Mouse (Mus musculus) liver, embryonic 12.5 days (tissue): ENCODE measurements around the gene Men1. TPM values are rescaled to one million over a fixed set of nuclear protein-coding genes. Genes with fewer than 3 reads are reported as not detected.

ENCODE experiments used
- ATAC-seq: fragments of 200-750 bp; cut with Nextera tagmentation; 2 replicates; pipeline ENCODE4 v1.8.0; 2017; ENCODE audit warnings: moderate number of reproducible peaks, mild to moderate bottlenecking, moderate library complexity
- H3K27ac ChIP-seq: fragments of 300-500 bp; sonication (generic); 2 replicates; pipeline ENCODE4 v1.5.1; 2016; ENCODE audit warnings: mild to moderate bottlenecking
- H3K27me3 ChIP-seq: fragments of 300-500 bp; sonication (generic); replicated peaks from 2 replicates; pipeline ENCODE4 v1.6.1; 2016; ENCODE audit warnings: mild to moderate bottlenecking, moderate library complexity
- H3K36me3 ChIP-seq: fragments of 300-500 bp; sonication (generic); 2 replicates; pipeline ENCODE4 v1.6.1; 2016; ENCODE audit warnings: mild to moderate bottlenecking, moderate library complexity
- H3K4me1 ChIP-seq: fragments of 300-500 bp; sonication (generic); 2 replicates; pipeline ENCODE4 v1.6.1; 2016
- H3K4me2 ChIP-seq: fragments of 300-500 bp; sonication (generic); 2 replicates; pipeline ENCODE4 v1.6.1; 2016; ENCODE audit warnings: mild to moderate bottlenecking, moderate library complexity
- H3K4me3 ChIP-seq: fragments of 300-500 bp; sonication (generic); 2 replicates; pipeline ENCODE4 v1.5.1; 2016; ENCODE audit warnings: mild to moderate bottlenecking, moderate library complexity
- H3K9ac ChIP-seq: fragments of 300-500 bp; sonication (generic); 2 replicates; pipeline ENCODE4 v1.6.1; 2016; ENCODE audit warnings: mild to moderate bottlenecking, moderate library complexity
- H3K9me3 ChIP-seq: fragments of 300-500 bp; sonication (generic); replicated peaks from 2 replicates; pipeline ENCODE4 v1.6.1; 2016; ENCODE audit warnings: mild to moderate bottlenecking, moderate library complexity
- WGBS: fragments of 180-500 bp; shearing (Covaris S2); methylation state at CpG from one replicate; pipeline ENCODE4 v1.1.7; 2016; ENCODE audit not compliant: insufficient replicate concordance; 5-methylcytosine and 5-hydroxymethylcytosine counted together
- polyA plus RNA-seq: library from polyadenylated mRNA; unstranded; fragments of >200 nt; fragmentation: Nextera tagmentation; extraction: Ambion mirVana; gene quantifications from 2 replicates; pipeline ENCODE4 v1.2.1, GENCODE M21; 2016

Men1 gene
- polyA plus RNA-seq, 1 experiment from 2014 or later = 48.6 TPM

DNA sequence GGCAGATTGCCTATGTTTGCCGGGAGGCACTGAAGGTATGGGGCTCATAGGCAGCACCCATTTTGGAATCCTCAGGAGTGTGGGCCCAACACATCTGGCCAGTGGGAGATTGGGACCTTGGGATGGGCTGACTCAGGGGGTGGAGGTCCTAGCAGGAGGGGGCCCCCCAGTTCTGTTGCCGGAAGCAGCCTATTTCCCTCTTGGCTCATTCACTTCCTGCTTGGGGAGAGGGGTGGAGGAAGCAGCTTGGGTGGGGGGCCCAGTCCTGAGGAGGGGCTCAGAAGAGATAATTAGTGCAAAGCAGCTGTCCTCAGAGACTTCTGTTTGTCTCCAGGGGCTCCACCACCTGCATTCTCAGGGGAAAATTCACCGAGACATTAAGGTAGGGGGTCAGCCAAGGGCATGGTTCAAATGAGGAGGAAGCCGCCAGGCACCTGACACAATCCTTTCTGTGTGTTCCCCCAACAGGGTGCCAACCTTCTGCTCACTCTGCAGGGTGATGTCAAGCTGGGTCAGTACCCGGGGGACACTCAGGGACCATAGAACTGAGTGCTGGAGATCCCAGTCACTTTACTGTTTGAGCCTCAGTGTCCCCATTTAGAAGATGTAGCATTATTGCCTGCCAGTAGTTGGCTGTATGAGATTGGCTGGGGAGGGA lies 7.6 kb downstream of the Men1 start:
- Histone ChIP-seq H3K9ac (no peak overlapping the region), H3K4me2 (peak overlapping the region; percentile 99), H3K4me1 (peaks cover 67% of the 10 kb centered on the region), H3K27ac (peak overlapping the region; percentile 83), H3K27me3 (no peaks in the 10 kb centered on the region), H3K4me3 (peak overlapping the region; percentile 79), H3K9me3 (no peaks in the 10 kb centered on the region), H3K36me3 (peaks cover 71% of the 10 kb centered on the region)
- WGBS = 52% methylated on average over 5 of the region's 5 CpGs
- ATAC-seq = no peak

DNA sequence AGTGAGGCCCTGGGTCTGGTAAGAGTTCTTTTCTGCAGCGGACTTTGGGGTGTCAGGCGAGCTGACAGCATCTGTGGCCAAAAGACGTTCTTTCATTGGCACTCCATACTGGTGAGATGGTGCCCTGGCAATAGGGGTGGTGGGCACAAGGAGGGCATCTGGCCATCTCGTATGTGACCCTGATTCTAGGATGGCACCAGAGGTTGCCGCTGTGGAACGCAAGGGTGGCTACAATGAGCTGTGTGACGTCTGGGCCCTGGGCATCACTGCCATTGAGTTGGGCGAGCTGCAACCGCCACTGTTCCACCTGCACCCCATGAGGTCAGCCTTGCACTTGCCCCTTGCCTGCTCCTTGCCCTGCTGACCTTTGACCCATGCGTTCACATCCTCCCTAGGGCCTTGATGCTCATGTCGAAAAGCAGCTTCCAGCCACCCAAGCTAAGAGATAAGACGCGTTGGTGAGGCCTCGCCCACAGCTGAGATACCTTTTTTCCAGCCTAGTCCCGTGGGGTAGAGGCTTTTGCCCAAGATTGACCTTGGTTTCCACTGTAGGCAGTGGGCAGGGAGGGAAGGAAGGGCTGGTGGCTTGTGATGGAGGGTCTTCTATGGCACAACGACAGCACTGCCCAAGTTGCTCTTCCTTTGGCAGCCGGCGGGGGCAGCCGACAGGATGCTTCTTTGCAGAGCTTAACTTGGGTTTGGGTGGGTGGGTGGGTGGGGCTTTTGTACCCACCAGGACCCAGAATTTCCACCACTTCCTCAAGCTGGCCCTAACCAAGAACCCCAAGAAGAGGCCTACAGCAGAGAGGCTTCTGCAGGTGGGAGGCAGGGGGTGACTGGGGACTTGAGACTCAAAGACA lies 8.5 kb downstream of the Men1 start:
- no peaks in the 10 kb centered on the region for H3K27me3 ChIP-seq
- 65% methylated on average over 19 of the region's 19 CpGs for WGBS
- no peaks in the 10 kb centered on the region for H3K9me3 ChIP-seq
- peaks cover 71% of the 10 kb centered on the region for H3K4me1 ChIP-seq
- no peak overlapping the region for H3K9ac ChIP-seq
- H3K4me3 ChIP-seq = no peak overlapping the region
- H3K36me3 ChIP-seq = peaks cover 63% of the 10 kb centered on the region
- no peak for ATAC-seq
- H3K4me2 ChIP-seq = peak overlapping the region; percentile 99; the same call in 1 of the 2 replicates
- H3K27ac ChIP-seq = no peak overlapping the region

DNA sequence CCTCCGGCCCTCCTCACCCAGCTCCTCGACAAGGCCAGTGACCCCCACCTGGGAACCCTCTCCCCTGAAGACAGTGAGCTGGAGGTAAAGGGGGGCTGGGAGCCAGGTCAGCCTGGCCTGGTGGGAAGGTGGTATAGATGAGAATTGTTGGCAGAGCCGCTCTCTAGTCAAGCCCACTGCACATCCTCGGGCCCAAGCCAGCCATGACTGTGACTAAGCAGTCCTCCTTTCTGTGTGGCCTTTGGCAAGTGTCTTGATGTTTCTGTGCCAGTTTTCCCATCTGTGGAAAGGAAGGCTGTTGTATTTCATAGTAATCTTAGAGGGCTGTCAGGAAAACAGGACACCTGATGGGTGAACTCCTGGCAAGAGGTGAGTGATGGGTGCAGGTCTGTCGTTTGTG lies 9.2 kb downstream of the Men1 start:
- WGBS = 80% methylated on average over 5 of the region's 5 CpGs
- H3K4me2 ChIP-seq = 0 out of 2 replicates have a peak overlapping the region, but pooled peaks have one; percentile 1
- no peak overlapping the region for H3K4me3 ChIP-seq
- H3K36me3 ChIP-seq = peaks cover 56% of the 10 kb centered on the region
- H3K4me1 ChIP-seq = peaks cover 78% of the 10 kb centered on the region
- H3K9me3 ChIP-seq = no peaks in the 10 kb centered on the region
- no peak overlapping the region for H3K9ac ChIP-seq
- no peak overlapping the region for H3K27ac ChIP-seq
- no peaks in the 10 kb centered on the region for H3K27me3 ChIP-seq
- ATAC-seq = no peak

DNA sequence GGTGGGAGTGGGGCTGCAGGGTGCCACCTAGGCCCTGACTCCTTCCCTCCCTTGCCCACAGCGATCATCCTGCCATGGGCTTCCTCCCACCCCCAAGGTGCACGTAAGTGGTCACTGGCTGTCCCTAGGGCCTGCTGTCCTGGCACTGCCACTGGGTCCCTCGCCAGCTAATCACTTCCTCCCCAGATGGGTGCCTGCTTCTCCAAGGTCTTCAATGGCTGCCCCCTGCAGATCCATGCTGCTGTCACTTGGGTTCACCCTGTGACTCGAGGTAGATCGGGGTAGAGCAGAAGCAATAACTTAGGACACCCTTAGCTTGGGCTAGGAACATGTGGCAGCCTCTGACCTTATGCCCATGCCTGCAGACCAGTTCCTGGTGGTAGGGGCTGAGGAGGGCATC lies 11.2 kb downstream of the Men1 start:
- Histone ChIP-seq H3K9ac (no peak overlapping the region), H3K36me3 (peaks cover 48% of the 10 kb centered on the region), H3K9me3 (no peaks in the 10 kb centered on the region), H3K27me3 (no peaks in the 10 kb centered on the region), H3K27ac (no peak overlapping the region), H3K4me1 (peaks cover 70% of the 10 kb centered on the region), H3K4me3 (no peak overlapping the region), H3K4me2 (no peak overlapping the region)
- WGBS = 83% methylated on average over 5 of the region's 5 CpGs
- ATAC-seq = no peak

DNA sequence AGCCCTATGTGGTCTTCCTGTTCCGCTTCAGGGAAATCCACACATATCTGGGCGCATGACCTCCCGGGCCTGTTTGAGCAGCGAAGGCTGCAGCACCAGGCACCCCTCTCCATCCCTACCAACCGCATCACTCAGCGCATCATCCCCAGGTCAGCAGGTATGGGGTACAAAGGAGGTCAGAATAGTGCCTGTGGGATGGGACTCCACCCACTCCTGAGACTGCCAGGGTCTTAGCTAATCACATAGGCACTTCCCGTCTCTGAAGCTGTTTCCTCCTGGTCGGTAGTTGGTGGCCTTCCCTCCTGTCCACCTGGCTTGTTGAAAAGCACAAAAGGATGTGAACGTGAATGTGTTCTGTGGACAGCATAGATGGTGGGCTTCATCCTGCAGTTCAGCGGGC lies 11.9 kb downstream of the Men1 start:
- H3K4me1 ChIP-seq = peaks cover 69% of the 10 kb centered on the region
- no peak for ATAC-seq

DNA sequence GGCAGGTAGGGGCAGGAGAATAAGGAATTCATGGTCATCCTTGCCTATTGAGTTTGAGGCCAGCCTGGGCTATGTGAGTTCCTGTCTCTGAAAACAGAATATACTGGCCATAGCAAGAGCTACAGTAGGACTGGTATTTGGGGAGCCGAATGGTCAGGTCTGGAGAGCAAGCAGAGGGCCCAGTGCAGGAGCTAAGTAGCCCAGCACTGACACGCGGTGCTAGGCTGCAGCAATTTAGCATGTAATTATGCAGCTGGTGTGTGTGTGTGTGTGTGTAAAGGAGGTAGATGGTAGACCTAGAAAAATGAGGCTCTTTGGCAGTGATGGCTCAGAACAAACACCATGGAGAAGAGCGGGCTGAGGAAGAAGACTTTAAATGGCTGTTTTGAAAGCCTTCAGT lies 12.8 kb downstream of the Men1 start:
- Histone ChIP-seq H3K4me3 (no peak overlapping the region), H3K36me3 (peaks cover 55% of the 10 kb centered on the region), H3K4me1 (peaks cover 60% of the 10 kb centered on the region), H3K27me3 (no peaks in the 10 kb centered on the region), H3K9ac (no peak overlapping the region), H3K4me2 (no peak overlapping the region), H3K27ac (no peak overlapping the region), H3K9me3 (no peaks in the 10 kb centered on the region)
- ATAC-seq = no peak
- WGBS = 87% methylated on average over 4 of the region's 4 CpGs

More for the DNA sequence above, 11.9 kb downstream of the Men1 start:
- no peaks in the 10 kb centered on the region for H3K27me3 ChIP-seq
- H3K9me3 ChIP-seq = no peaks in the 10 kb centered on the region
- WGBS = 79% methylated on average over 10 of the region's 10 CpGs
- no peak overlapping the region for H3K27ac ChIP-seq
- H3K4me3 ChIP-seq = no peak overlapping the region
- no peak overlapping the region for H3K9ac ChIP-seq
- H3K36me3 ChIP-seq = peaks cover 53% of the 10 kb centered on the region
- no peak overlapping the region for H3K4me2 ChIP-seq

DNA sequence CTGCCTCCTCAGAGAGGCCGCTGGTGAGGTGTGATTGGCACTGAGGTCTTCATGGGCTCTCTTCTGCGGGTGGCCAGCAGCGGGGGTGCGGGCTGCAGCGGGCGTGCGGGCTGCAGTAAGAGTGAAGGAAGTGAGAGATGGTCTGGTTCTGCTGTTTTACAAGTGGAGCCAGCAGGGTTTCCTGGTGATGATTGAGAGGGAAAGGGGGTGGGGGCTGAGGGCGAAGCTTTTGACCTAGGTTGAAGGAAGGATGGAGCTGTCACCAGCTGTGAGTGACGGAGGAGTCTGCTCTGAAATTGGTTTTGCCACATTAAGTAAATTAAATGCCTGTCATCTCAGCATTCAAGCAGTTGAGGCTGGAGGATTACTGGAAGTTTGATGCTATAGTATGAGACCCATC lies 13.9 kb downstream of the Men1 start:
- Histone ChIP-seq H3K9ac (peak overlapping the region; percentile 42; the same call in 1 of the 2 replicates), H3K4me1 (peaks cover 49% of the 10 kb centered on the region), H3K4me2 (peak overlapping the region; percentile 42), H3K27ac (peak overlapping the region; percentile 63), H3K9me3 (no peaks in the 10 kb centered on the region), H3K4me3 (no peak overlapping the region), H3K36me3 (peaks cover 62% of the 10 kb centered on the region), H3K27me3 (no peaks in the 10 kb centered on the region)
- 34% methylated on average over 9 of the region's 9 CpGs for WGBS
- ATAC-seq = no peak

DNA sequence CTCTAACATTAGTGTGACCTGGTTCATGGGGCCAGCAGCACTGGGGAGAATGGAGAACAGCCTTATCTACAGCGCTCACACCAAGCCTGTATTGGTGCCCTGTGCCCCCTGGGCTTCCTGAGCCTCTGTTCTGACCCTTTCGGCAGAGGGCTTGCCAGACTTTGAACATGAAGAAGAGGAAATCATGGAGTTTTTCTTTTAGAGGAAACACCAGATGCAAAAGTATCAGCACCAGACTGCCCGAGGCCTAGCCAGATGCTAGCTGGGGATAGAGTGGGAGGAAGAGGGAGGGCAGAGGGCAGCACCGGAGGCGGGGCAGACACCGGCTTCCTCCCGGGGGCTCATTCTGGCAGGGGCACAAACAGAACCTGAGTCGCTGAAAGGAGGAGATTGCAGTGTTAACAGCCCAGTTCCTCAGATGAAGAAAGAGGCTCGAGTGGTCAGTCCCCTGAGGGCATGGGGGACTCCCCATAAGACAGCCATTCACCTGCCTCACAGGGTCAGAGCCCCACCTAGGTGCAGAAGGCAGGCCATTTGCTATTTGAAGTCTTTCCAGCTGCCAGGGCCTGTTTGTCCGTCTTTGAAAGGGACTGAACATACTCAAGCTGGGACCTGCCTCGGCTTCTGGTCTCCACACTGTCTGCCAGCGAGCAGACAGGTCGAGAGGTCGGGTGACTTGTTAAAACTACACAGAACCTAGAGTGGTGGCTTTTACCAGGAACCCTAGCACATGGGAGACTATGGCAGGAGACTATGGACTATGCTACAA lies 14.6 kb downstream of the Men1 start:
- 22% methylated on average over 14 of the region's 14 CpGs for WGBS
- Histone ChIP-seq H3K27ac (peak overlapping the region; percentile 63), H3K27me3 (no peaks in the 10 kb centered on the region), H3K4me1 (peaks cover 45% of the 10 kb centered on the region), H3K4me2 (peak overlapping the region; percentile 42), H3K9me3 (no peaks in the 10 kb centered on the region), H3K9ac (peak overlapping the region; percentile 42), H3K4me3 (no peak overlapping the region), H3K36me3 (peaks cover 61% of the 10 kb centered on the region)
- ATAC-seq = peak; percentile 66

DNA sequence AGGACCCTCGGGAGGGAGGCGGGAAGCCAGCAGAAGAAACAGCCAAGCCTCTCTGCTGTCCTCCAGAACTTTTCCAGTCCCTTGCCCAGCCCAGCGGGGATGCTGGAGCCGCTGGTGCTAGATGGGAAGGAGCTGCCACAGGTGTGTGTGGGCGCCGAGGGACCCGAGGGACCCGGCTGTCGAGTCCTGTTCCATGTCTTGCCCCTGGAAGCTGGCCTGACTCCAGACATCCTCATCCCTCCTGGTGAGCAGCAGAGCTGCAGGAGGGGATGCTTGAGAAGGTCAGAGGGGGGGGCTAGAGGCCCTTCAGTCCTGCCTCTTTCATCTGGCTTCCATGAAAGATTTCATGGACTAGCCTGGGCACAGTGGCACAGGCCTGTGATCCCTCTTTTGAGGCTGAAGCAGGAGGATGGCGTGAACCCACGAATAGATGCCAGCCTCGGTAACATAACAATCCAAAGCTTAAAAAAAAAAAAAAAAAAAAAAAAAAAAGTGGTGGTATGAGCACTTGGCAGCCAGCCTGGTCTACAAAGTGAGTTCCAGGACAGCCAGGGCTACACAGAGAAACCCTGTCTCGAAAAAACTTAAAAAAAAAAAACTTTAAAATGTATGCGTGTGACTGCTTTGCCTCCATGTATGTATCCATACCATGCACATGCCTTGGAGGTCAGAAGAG lies 16.8 kb downstream of the Men1 start:
- Histone ChIP-seq H3K36me3 (peaks cover 42% of the 10 kb centered on the region), H3K9ac (no peak overlapping the region), H3K27ac (no peak overlapping the region), H3K4me2 (no peak overlapping the region), H3K27me3 (no peaks in the 10 kb centered on the region), H3K4me3 (no peak overlapping the region), H3K4me1 (peaks cover 36% of the 10 kb centered on the region), H3K9me3 (no peaks in the 10 kb centered on the region)
- no peak for ATAC-seq
- 76% methylated on average over 14 of the region's 14 CpGs for WGBS

DNA sequence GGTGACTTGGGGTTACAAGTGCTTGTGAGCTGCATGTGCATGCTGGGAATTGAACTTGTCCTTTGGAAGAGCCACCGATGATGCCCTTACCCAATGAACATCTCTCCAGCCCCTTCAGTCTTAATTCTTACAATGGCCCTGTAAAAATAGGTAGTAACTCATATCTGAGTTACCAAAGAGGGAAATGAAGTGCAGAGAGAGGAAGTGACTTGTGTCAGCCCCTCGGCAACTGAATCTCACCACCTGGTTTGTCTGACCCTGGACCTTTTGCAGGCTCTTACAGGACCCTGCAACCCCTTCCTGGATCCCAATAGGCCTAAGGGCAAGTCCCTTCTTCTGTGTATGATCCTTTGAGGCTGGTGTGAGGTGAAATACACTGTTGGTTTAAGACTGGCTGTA lies 17.3 kb downstream of the Men1 start:
- no peak overlapping the region for H3K4me3 ChIP-seq
- peaks cover 33% of the 10 kb centered on the region for H3K4me1 ChIP-seq
- WGBS = 43% methylated on average over 2 of the region's 2 CpGs
- H3K27ac ChIP-seq = no peak overlapping the region
- ATAC-seq = no peak
- H3K36me3 ChIP-seq = peaks cover 37% of the 10 kb centered on the region
- no peak overlapping the region for H3K4me2 ChIP-seq
- no peaks in the 10 kb centered on the region for H3K9me3 ChIP-seq
- no peaks in the 10 kb centered on the region for H3K27me3 ChIP-seq
- no peak overlapping the region for H3K9ac ChIP-seq

DNA sequence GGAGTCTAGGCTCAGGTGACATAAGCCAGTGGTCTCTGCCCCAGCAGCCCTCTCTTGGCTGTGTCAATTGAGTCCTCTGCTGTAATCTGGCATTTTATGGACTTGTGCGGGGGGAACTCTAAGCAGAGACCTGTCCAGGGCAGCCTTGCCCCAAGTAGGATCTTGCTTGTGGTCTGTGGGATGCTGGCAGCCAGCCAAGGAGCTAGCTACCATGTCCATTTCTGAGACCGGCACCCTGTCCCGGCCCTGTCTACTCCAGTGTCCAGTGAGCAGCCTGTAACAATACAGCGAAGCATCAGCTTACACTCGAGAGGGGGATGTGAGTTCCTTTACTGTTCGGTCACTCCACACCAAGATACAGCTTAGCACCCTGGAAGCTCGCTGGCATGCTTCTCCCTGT lies 19.3 kb downstream of the Men1 start:
- no peak overlapping the region for H3K9ac ChIP-seq
- no peak overlapping the region for H3K27ac ChIP-seq
- no peak for ATAC-seq
- no peak overlapping the region for H3K4me2 ChIP-seq
- no peaks in the 10 kb centered on the region for H3K9me3 ChIP-seq
- H3K27me3 ChIP-seq = no peaks in the 10 kb centered on the region
- 82% methylated on average over 7 of the region's 7 CpGs for WGBS
- peaks cover 14% of the 10 kb centered on the region for H3K4me1 ChIP-seq
- no peak overlapping the region for H3K4me3 ChIP-seq
- peaks cover 32% of the 10 kb centered on the region for H3K36me3 ChIP-seq
